Mouse (Mus musculus) liver, embryonic 11.5 days (tissue): ENCODE data around the gene Slc35e3. TPM values are rescaled to one million over a fixed set of nuclear protein-coding genes. Genes with fewer than 3 reads are reported as not detected.
"Not testable (repeated sequence)": the region's sequence is repeated elsewhere in the genome, so short reads cannot be mapped to it uniquely, and the experiment has no call there.

Experiments used
- ATAC-seq: fragments of 200-750 bp; cut with Nextera tagmentation; replicated peaks from 2 replicates; pipeline ENCODE4 v1.8.0; 2017; ENCODE audit warnings: moderate number of reproducible peaks, mild to moderate bottlenecking, moderate TSS enrichment, moderate library complexity; ENCODE audit not compliant: low FRiP score
- DNase-seq: peaks from one replicate; pipeline ENCODE4 v3.0.0-alpha.2; 2017; ENCODE audit warnings: low spot score
- H3K27ac ChIP-seq: fragments of 300-500 bp; sonication (generic); 2 replicates; pipeline ENCODE4 v1.5.1; 2014; ENCODE audit warnings: mild to moderate bottlenecking, low read depth, low read length, control low read depth
- H3K27me3 ChIP-seq: fragments of 300-500 bp; sonication (generic); replicated peaks from 2 replicates; pipeline ENCODE4 v1.6.1; 2014; ENCODE audit warnings: low read length, mixed read lengths; ENCODE audit not compliant: control insufficient read depth, insufficient read depth
- H3K36me3 ChIP-seq: fragments of 300-500 bp; sonication (generic); 2 replicates; pipeline ENCODE4 v1.6.1; 2014; ENCODE audit warnings: mild to moderate bottlenecking, low read length, moderate library complexity, mixed read lengths; ENCODE audit not compliant: control insufficient read depth, insufficient read depth
- H3K4me1 ChIP-seq: fragments of 300-500 bp; sonication (generic); replicated peaks from 2 replicates; pipeline ENCODE4 v1.6.1; 2014; ENCODE audit warnings: low read length, mixed read lengths; ENCODE audit not compliant: control insufficient read depth, insufficient read depth
- H3K4me2 ChIP-seq: fragments of 300-500 bp; sonication (generic); 2 replicates; pipeline ENCODE4 v1.6.1; 2014; ENCODE audit warnings: mild to moderate bottlenecking, control low read depth, moderate library complexity
- H3K4me3 ChIP-seq: fragments of 300-500 bp; sonication (generic); 2 replicates; pipeline ENCODE4 v1.5.1; 2014; ENCODE audit warnings: low read depth, low read length, control low read depth
- H3K9ac ChIP-seq: fragments of 300-500 bp; sonication (generic); 2 replicates; pipeline ENCODE4 v1.6.1; 2014; ENCODE audit warnings: low read depth, low read length, control low read depth
- H3K9me3 ChIP-seq: fragments of 300-500 bp; sonication (generic); 2 replicates; pipeline ENCODE4 v1.6.1; 2016; ENCODE audit warnings: low read length, inconsistent platforms, mixed read lengths; ENCODE audit not compliant: control insufficient read depth
- WGBS: fragments of 180-500 bp; shearing (Covaris S2); extraction: QIAGEN DNeasy Blood & Tissue Kit; methylation state at CpG from one replicate; pipeline ENCODE4 v1.1.7; 2014; 5-methylcytosine and 5-hydroxymethylcytosine counted together
- polyA plus RNA-seq: library from polyadenylated mRNA; unstranded; fragments of >200 nt; fragmentation: Nextera tagmentation; extraction: Ambion mirVana; gene quantifications from 2 replicates; pipeline ENCODE4 v1.2.1, GENCODE M21; 2014

Gene Slc35e3
- polyA plus RNA-seq, 1 experiment from 2014 or later, result 7.2 TPM

- no peaks in the 10 kb centered on the region for H3K9me3 ChIP-seq
- H3K36me3 ChIP-seq, result peaks cover 40% of the 10 kb centered on the region
- DNase-seq (no peak), ATAC-seq (no peak)
- H3K9ac ChIP-seq, result no peak overlapping the region
- no peak overlapping the region for H3K4me3 ChIP-seq
- peaks cover 3% of the 10 kb centered on the region; the same call in 1 of the 2 replicates for H3K4me1 ChIP-seq
- H3K27ac ChIP-seq, result no peak overlapping the region
- no peaks in the 10 kb centered on the region for H3K27me3 ChIP-seq
- H3K4me2 ChIP-seq, result no peak overlapping the region
Measured at GRCm38 (mm10) chr10:117705806-117706205, 40.4 kb downstream of the Slc35e3 start.

GRCm38 (mm10) chr10:117704964-117705335 lies 41.2 kb downstream of the Slc35e3 start:
- H3K9me3 ChIP-seq, result no peaks in the 10 kb centered on the region
- 96% methylated on average over 6 of the region's 6 CpGs for WGBS
- no peak for ATAC-seq
- no peak for DNase-seq
- peaks cover 3% of the 10 kb centered on the region; the same call in 1 of the 2 replicates for H3K4me1 ChIP-seq
- H3K4me2 ChIP-seq, result no peak overlapping the region
- H3K36me3 ChIP-seq, result peaks cover 43% of the 10 kb centered on the region
- H3K27ac ChIP-seq, result no peak overlapping the region
- H3K9ac ChIP-seq, result no peak overlapping the region
- H3K27me3 ChIP-seq, result no peaks in the 10 kb centered on the region
- no peak overlapping the region for H3K4me3 ChIP-seq

- DNase-seq, ATAC-seq, H3K4me3 ChIP-seq, H3K27ac ChIP-seq, H3K9me3 ChIP-seq, H3K4me1 ChIP-seq, H3K4me2 ChIP-seq, H3K27me3 ChIP-seq, H3K9ac ChIP-seq: not testable (repeated sequence)
- peaks cover 48% of the 10 kb centered on the region for H3K36me3 ChIP-seq
- 95% methylated on average over 6 of the region's 6 CpGs for whole genome bisulfite sequencing
Measured at GRCm38 (mm10) chr10:117704314-117704963, 41.7 kb downstream of the Slc35e3 start.

DNA sequence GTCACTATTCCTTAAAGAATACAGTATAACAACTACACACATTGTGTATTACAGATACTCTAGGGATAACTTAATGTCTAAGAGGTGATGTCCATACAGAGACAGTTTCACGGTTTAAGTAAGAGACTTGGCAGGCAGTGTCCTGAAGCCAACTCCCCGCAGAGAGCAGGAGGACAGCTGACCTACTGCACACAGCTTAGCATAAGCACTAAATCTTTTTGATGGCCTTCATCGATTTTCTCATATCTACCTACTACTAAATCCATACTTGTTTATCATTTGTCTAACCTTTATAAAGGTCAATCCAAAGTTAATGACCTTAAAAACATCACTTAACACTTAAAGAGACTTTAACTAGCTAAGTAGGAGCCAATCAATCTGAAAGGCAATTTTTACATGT lies 42.7 kb downstream of the Slc35e3 start:
- Histone ChIP-seq H3K4me3 (no peak overlapping the region), H3K9ac (no peak overlapping the region), H3K4me2 (no peak overlapping the region), H3K27ac (no peak overlapping the region), H3K27me3 (no peaks in the 10 kb centered on the region), H3K9me3 (no peaks in the 10 kb centered on the region), H3K36me3 (peaks cover 51% of the 10 kb centered on the region), H3K4me1 (no peaks in the 10 kb centered on the region)
- no peak for ATAC-seq
- WGBS, result 90% methylated on average over 3 of the region's 3 CpGs
- no peak for DNase-seq

DNA sequence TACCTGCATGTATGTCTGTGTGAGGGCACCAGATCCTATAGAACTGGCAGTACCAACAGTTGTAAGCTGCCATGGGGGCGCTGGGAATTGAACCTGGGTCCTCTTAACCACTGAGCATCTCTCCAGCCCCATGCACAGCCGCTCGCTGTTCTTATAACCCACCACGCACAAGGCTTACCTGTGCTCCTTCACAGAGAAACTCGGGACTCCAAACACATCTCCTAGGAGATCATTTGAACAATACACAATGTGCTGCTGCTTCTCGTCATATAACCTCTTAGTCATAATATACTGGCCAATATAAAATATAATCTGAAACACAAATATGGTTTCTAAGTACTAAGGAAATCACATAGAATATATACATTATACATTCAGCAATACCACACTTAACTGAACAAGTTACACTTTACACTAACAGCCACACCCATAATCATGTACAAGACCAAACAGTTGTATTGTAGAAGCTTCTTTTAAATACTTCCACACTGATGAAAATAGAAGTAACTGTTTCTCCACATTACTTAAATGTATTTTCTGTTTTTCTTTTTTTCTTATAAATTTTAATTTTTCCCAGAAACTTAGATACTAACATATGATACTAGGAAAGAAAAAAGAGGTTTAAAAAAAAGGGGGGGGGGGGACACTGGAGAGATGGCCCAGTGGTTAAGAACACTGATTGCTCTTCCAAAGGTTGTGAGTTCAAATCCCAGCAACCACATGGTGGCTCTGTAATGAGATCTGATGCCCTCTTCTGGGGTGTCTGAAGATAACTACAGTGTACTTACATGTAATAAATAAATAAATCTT lies 43.9 kb downstream of the Slc35e3 start:
- Histone ChIP-seq H3K4me1 (no peaks in the 10 kb centered on the region), H3K27ac (no peak overlapping the region), H3K4me2 (no peak overlapping the region), H3K9me3 (no peaks in the 10 kb centered on the region), H3K9ac (no peak overlapping the region), H3K27me3 (no peaks in the 10 kb centered on the region), H3K4me3 (no peak overlapping the region), H3K36me3 (peaks cover 62% of the 10 kb centered on the region)
- WGBS, result 92% methylated on average over 6 of the region's 6 CpGs
- DNase-seq (no peak), ATAC-seq (no peak)

GRCm38 (mm10) chr10:117701034-117701829 lies 44.9 kb downstream of the Slc35e3 start:
- Histone ChIP-seq H3K9ac (no peak overlapping the region), H3K4me1 (no peaks in the 10 kb centered on the region), H3K27ac (no peak overlapping the region), H3K27me3 (no peaks in the 10 kb centered on the region), H3K4me2 (no peak overlapping the region), H3K4me3 (no peak overlapping the region), H3K36me3 (peaks cover 66% of the 10 kb centered on the region), H3K9me3 (no peaks in the 10 kb centered on the region)
- no peak for DNase-seq
- WGBS, result 94% methylated on average over 6 of the region's 6 CpGs
- no peak for ATAC-seq

GRCm38 (mm10) chr10:117700450-117700849 lies 45.7 kb downstream of the Slc35e3 start:
- no peaks in the 10 kb centered on the region for H3K4me1 ChIP-seq
- no peak overlapping the region for H3K4me2 ChIP-seq
- H3K27me3 ChIP-seq, result no peaks in the 10 kb centered on the region
- ATAC-seq (no peak), DNase-seq (no peak)
- no peak overlapping the region for H3K4me3 ChIP-seq
- no peak overlapping the region for H3K9ac ChIP-seq
- H3K36me3 ChIP-seq, result peaks cover 69% of the 10 kb centered on the region
- H3K27ac ChIP-seq, result no peak overlapping the region
- H3K9me3 ChIP-seq, result no peaks in the 10 kb centered on the region
- WGBS, result 93% methylated on average over 1 of the region's 1 CpGs

DNA sequence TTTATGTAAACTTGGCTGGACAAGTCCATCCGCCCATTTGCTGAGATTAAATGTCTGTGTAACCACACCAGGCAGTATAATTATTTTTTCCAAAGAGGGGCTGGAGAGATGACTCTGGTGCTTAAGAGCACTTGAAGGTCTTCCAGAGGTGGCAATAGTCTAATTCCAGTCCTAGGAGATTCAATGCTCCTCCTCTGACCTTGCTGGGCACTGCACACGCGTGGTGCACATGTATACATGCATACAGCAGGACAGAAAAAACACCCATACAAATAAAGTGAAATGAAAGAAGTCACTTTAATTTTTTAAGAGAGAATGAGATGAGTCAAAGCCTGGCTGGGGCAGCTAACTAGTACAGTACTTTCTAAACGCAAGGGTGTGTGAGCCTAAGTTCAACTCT lies 46.3 kb downstream of the Slc35e3 start:
- ATAC-seq, result no peak
- over 99% methylated on average over 4 of the region's 4 CpGs for WGBS
- Histone ChIP-seq H3K4me3 (no peak overlapping the region), H3K4me2 (no peak overlapping the region), H3K36me3 (peaks cover 67% of the 10 kb centered on the region), H3K4me1 (no peaks in the 10 kb centered on the region), H3K9ac (no peak overlapping the region), H3K27me3 (no peaks in the 10 kb centered on the region), H3K27ac (no peak overlapping the region), H3K9me3 (no peaks in the 10 kb centered on the region)
- no peak for DNase-seq
